Mouse (Mus musculus) heart, adult 18-20 months (tissue): ENCODE data around the gene Edf1. TPM values are rescaled to one million over a fixed set of nuclear protein-coding genes. Genes with fewer than 3 reads are reported as not detected.
"Not testable (repeated sequence)": the region's sequence is repeated elsewhere in the genome, so short reads cannot be mapped to it uniquely, and the experiment has no call there.

Experiments
- DNase-seq, 2 experiments: peaks; one replicate each; pipeline ENCODE4 v3.0.0; 2021 to 2022; ENCODE audit warnings: mixed read lengths in 1 of 2
- long read RNA-seq, 2 experiments: library from polyadenylated mRNA; stranded (forward); transcript quantifications; one replicate each; pipeline ENCODE4 v2.0.0; 2021
- total RNA-seq, 2 experiments: library from RNA; stranded (reverse); gene quantifications; 2 replicates each; pipeline ENCODE4 v1.2.3; 2021

Edf1 gene
- 100 to 1,000 TPM; 223 to 241 TPM for total RNA-seq
- long read RNA-seq, experiment 1, transcript Edf1-201 (5 exons, 722 nt), result major isoform, 252 of 265 reads
- long read RNA-seq, experiment 1, partial matches to known transcripts, result 3 of 265 reads
- long read RNA-seq, experiment 1, other reads (novel, unspliced or antisense), result 8 of 265 reads
- long read RNA-seq, experiment 2, transcript Edf1-201 (5 exons, 722 nt), result major isoform, 181 of 191 reads
- long read RNA-seq, experiment 2, partial matches to known transcripts, result 1 of 191 reads
- long read RNA-seq, experiment 2, other reads (novel, unspliced or antisense), result 6 of 191 reads

- DNase-seq, result peak; percentile 95 to 98
These were observed at the start of gene Edf1 for GRCm38 (mm10) chr2:25557221-25557963. Edf1 (plus strand) TSS chr2:25557847.

- no peak for DNase-seq
These were observed 47.7 kb upstream of the Edf1 start for GRCm38 (mm10) chr2:25509912-25510311.

- DNase-seq, result no peak
These were observed 30.9 kb upstream of the Edf1 start for GRCm38 (mm10) chr2:25526510-25527302.

- no peak for DNase-seq
These were observed 23.9 kb upstream of the Edf1 start for GRCm38 (mm10) chr2:25533707-25534106.

- DNase-seq, result peak; percentile 87 to 93
These were observed 23.3 kb upstream of the Edf1 start for GRCm38 (mm10) chr2:25534178-25534865.

GRCm38 (mm10) chr2:25534866-25535182 is 22.8 kb upstream of the Edf1 start:
- no peak for DNase-seq

- peak; percentile 35 to 56 for DNase-seq
These were observed 21.1 kb upstream of the Edf1 start for GRCm38 (mm10) chr2:25536531-25536930.

GRCm38 (mm10) chr2:25540541-25540948 is 17.1 kb upstream of the Edf1 start:
- DNase-seq, result peak; percentile 34 to 49

- no peak for DNase-seq
These were observed 15.8 kb upstream of the Edf1 start for GRCm38 (mm10) chr2:25541644-25542367.

- DNase-seq, result peak in 1 of 2 experiments; percentile 21
These were observed 11.4 kb upstream of the Edf1 start for GRCm38 (mm10) chr2:25545996-25546810.

GRCm38 (mm10) chr2:25546811-25547491 is 10.7 kb upstream of the Edf1 start, which contains the start of gene Traf2:
Traf2 (minus strand) TSS chr2:25546940.
- DNase-seq, result peak; percentile 100

- peak in 1 of 2 experiments; percentile 54 for DNase-seq
These were observed 8.3 kb upstream of the Edf1 start for GRCm38 (mm10) chr2:25549021-25549991.

- peak; percentile 50 to 65 for DNase-seq
These were observed 6.5 kb upstream of the Edf1 start for GRCm38 (mm10) chr2:25551186-25551585.

GRCm38 (mm10) chr2:25553171-25553786 is 4.4 kb upstream of the Edf1 start:
- not testable (repeated sequence) for DNase-seq

GRCm38 (mm10) chr2:25555479-25555878 is 2.2 kb upstream of the Edf1 start:
- DNase-seq, result not testable (repeated sequence)

- DNase-seq, result no peak
These were observed 1.4 kb upstream of the Edf1 start for GRCm38 (mm10) chr2:25556296-25556695.

GRCm38 (mm10) chr2:25557964-25558360 is 315 bp downstream of the Edf1 start:
- no peak for DNase-seq

GRCm38 (mm10) chr2:25558774-25559173 is 1.1 kb downstream of the Edf1 start:
- DNase-seq, result no peak
